Mouse (Mus musculus) cerebellum, adult 2 months (tissue): ENCODE results near the gene Frmd5.

ENCODE experiments used
- CTCF ChIP-seq: fragments of 200-500 bp; IDR thresholded peaks from 2 replicates; pipeline ENCODE4 v1.5.1; 2011; ENCODE audit warnings: low read depth, mild to moderate bottlenecking, control low read depth, low read length, moderate library complexity, borderline replicate concordance; ENCODE audit not compliant: insufficient read depth
- POLR2A ChIP-seq: fragments of 200-500 bp; IDR thresholded peaks from 2 replicates; pipeline ENCODE4 v1.6.1; 2011; ENCODE audit warnings: low read length, control low read depth, borderline replicate concordance; ENCODE audit not compliant: insufficient read depth

GRCm38 (mm10) chr2:121741151-121741550, 65.7 kb downstream of the Frmd5 start:
- TF ChIP-seq CTCF (no peak), POLR2A (no peak)
